Mouse (Mus musculus) megakaryocyte, embryonic 14.5 days (primary cell): ENCODE measurements around the gene Sapcd1.

ENCODE experiments used
- FLI1 ChIP-seq: IDR thresholded peaks from 2 replicates; pipeline ENCODE4 v1.6.1; 2012; ENCODE audit warnings: low read length, inconsistent platforms, mixed read lengths
- GATA1 ChIP-seq: IDR thresholded peaks from 3 replicates; pipeline ENCODE4 v1.6.1; 2012; ENCODE audit warnings: mixed read lengths, low read length, inconsistent platforms, borderline replicate concordance

DNA sequence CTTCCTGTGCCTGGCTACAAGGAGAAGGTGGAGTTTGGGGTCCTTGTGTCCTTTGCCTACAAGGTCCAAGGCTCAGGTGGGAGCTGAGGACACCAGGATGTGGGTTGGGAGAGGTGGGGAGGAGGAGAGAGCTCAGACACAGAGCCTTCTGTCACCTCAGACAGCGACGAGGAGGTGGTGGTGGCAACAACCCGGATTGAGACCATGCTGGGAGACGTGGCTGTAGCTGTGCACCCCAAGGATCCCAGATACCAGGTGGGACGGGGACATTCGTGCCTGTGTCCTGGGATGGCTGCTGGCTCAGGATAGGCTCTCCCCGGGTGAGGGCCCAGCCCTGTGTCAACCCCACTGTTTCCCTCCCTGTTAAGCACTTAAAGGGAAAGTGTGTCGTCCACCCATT is 16.4 kb downstream of the Sapcd1 start:
- TF ChIP-seq GATA1 (no peak), FLI1 (no peak)
